Mouse (Mus musculus) CH12.LX (cell line): ENCODE measurements around the gene Gm8232. TPM values are rescaled to one million over a fixed set of nuclear protein-coding genes. Genes with fewer than 3 reads are reported as not detected.
A peak's percentile ranks its signal among the peaks of the same experiment; 100 is the strongest.
"Not testable (repeated sequence)": the region's sequence is repeated elsewhere in the genome, so short reads cannot be mapped to it uniquely, and the experiment has no call there.

Experiments used
- DNase-seq: peaks from one replicate; pipeline ENCODE4 v3.0.0-alpha.2; 2013; ENCODE audit errors: extremely low read depth
- H3K27ac ChIP-seq: 2 replicates; pipeline ENCODE4 v1.5.1; 2012; ENCODE audit warnings: low read depth, mild to moderate bottlenecking, control low read depth, moderate library complexity; ENCODE audit not compliant: insufficient read depth
- H3K27me3 ChIP-seq: replicated peaks from 2 replicates; pipeline ENCODE3; 2012; ENCODE audit warnings: inconsistent platforms
- H3K36me3 ChIP-seq, 2 experiments: replicated peaks in 1 of 2; 2 replicates each; pipeline versions ENCODE3 to v1.6.1; 2012; ENCODE audit warnings: inconsistent platforms in 1 of 2, low read length in 1 of 2, mild to moderate bottlenecking in 1 of 2, mixed read lengths in 1 of 2, moderate library complexity in 1 of 2; ENCODE audit not compliant: control insufficient read depth in 1 of 2, insufficient read depth in 1 of 2
- H3K4me1 ChIP-seq, 2 experiments: 2 replicates each; pipeline ENCODE4 v1.6.1; 2012; ENCODE audit warnings: inconsistent platforms in 1 of 2, moderate library complexity in 1 of 2; ENCODE audit not compliant: insufficient read depth in 2 of 2, control insufficient read depth in 1 of 2
- H3K4me2 ChIP-seq: 2 replicates; pipeline ENCODE4 v1.6.1; 2012; ENCODE audit warnings: low read depth, mild to moderate bottlenecking, control low read depth; ENCODE audit not compliant: poor library complexity, insufficient read depth, severe bottlenecking
- H3K4me3 ChIP-seq, 3 experiments: fragments of 150-350 bp in 1 of 3; sonication (generic) in 1 of 3; replicated peaks in 1 of 3; 2 replicates each; pipeline versions ENCODE3 to v1.5.1; 2011 to 2012; ENCODE audit warnings: low read depth in 2 of 3, low read length in 2 of 3, mild to moderate bottlenecking in 2 of 3, moderate library complexity in 2 of 3, control low read depth in 1 of 3, improper control_type of control experiment in 1 of 3, inconsistent platforms in 1 of 3, mixed read lengths in 1 of 3; ENCODE audit not compliant: poor library complexity in 1 of 3
- H3K79me2 ChIP-seq: replicated peaks from 2 replicates; pipeline ENCODE4 v1.6.1; 2012; ENCODE audit warnings: mild to moderate bottlenecking, moderate library complexity; ENCODE audit not compliant: control insufficient read depth, poor library complexity, insufficient read depth, severe bottlenecking; ENCODE audit errors: extremely low read depth
- H3K9ac ChIP-seq: 2 replicates; pipeline ENCODE4 v1.6.1; 2012; ENCODE audit warnings: low read depth, mild to moderate bottlenecking, control low read depth, moderate library complexity; ENCODE audit not compliant: insufficient read depth
- H3K9me3 ChIP-seq: replicated peaks from 2 replicates; pipeline ENCODE3; 2012; ENCODE audit warnings: low read length, inconsistent platforms, mixed read lengths
- ELF1 ChIP-seq: IDR thresholded peaks from 2 replicates; pipeline ENCODE4 v1.6.1; 2014; ENCODE audit warnings: low read depth, mild to moderate bottlenecking, inconsistent platforms, low read length, improper control_type of control experiment
- HCFC1 ChIP-seq: IDR thresholded peaks from 2 replicates; pipeline ENCODE4 v1.6.1; 2012; ENCODE audit warnings: low read depth, mild to moderate bottlenecking, inconsistent platforms, low read length, improper control_type of control experiment
- POLR2A ChIP-seq: IDR thresholded peaks from 2 replicates; pipeline ENCODE4 v1.6.1; 2011; ENCODE audit warnings: low read depth, mild to moderate bottlenecking, improper control_type of control experiment, low read length
- dilution Hi-C: fragments of 300-500 bp; cut with MboI; formaldehyde crosslinking; loops from 2 replicates; pipeline ENCODE4 v1.14.3; 2020; ENCODE audit warnings: low sequenced_read_pairs; ENCODE audit not compliant: extremely low pct_unique_long_range_greater_than_20kb, extremely low pct_ligation_motif_present
- in situ Hi-C: fragments of 300-500 bp; cut with MboI; formaldehyde crosslinking; loops from 3 replicates; pipeline ENCODE4 v1.14.3; 2019; ENCODE audit warnings: low sequenced_read_pairs, low pct_ligation_motif_present, low pct_unique_long_range_greater_than_20kb, mixed read lengths
- polyA plus RNA-seq: library from polyadenylated mRNA; unstranded; fragments of >175 nt; gene quantifications from 2 replicates; pipeline ENCODE4 v1.2.1, GENCODE M21; 2012; ENCODE audit warnings: low read depth; ENCODE audit not compliant: insufficient read length
- total RNA-seq, 2 experiments: library from RNA; depleted of rRNA; stranded (reverse); fragments of 300-350 nt in 1 of 2; fragments of >200 nt in 1 of 2; gene quantifications; 2 replicates each; pipeline ENCODE4 v1.2.3; 2012 to 2014

Gm8232 gene
- not detected in 2 replicates for total RNA-seq (2012; rRNA removed)
- not detected in 2 replicates for total RNA-seq (2014; rRNA removed)
- polyA plus RNA-seq: not detected in 2 replicates

- H3K27ac ChIP-seq, H3K4me3 ChIP-seq, H3K79me2 ChIP-seq, H3K9me3 ChIP-seq, H3K36me3 ChIP-seq, dilution Hi-C loops, H3K9ac ChIP-seq, in situ Hi-C loops, DNase-seq, H3K27me3 ChIP-seq, H3K4me1 ChIP-seq, H3K4me2 ChIP-seq: not testable (repeated sequence)
Observed at GRCm38 (mm10) chr14:44433335-44433734, at the start of gene Gm8232. Gene Gm8232 (plus strand): TSS chr14:44433635.

- H3K27ac ChIP-seq, H3K4me1 ChIP-seq, H3K9me3 ChIP-seq, H3K4me2 ChIP-seq, H3K27me3 ChIP-seq, DNase-seq, H3K36me3 ChIP-seq, H3K79me2 ChIP-seq, in situ Hi-C loops, dilution Hi-C loops: not testable (repeated sequence)
- Histone ChIP-seq H3K9ac (peak overlapping the region; percentile 58; the same call in 1 of the 2 replicates), H3K4me3 (peak overlapping the region in 2 of 3 experiments; percentile 42 to 64)
- TF ChIP-seq HCFC1 (peak; percentile 61), POLR2A (0 out of 2 replicates have a peak, but pooled peaks have one; percentile 29), ELF1 (peak; percentile 63)
Observed at GRCm38 (mm10) chr14:44384233-44384632, 49.2 kb upstream of the Gm8232 start.

GRCm38 (mm10) chr14:44410588-44410987, 22.8 kb upstream of the Gm8232 start, which contains the start of gene Gm3371:
Gene Gm3371 (minus strand): TSS chr14:44410688.
- H3K4me3 ChIP-seq, H3K27ac ChIP-seq, in situ Hi-C loops, DNase-seq, dilution Hi-C loops, H3K27me3 ChIP-seq, H3K4me2 ChIP-seq, H3K9ac ChIP-seq, H3K4me1 ChIP-seq, H3K9me3 ChIP-seq, H3K79me2 ChIP-seq, H3K36me3 ChIP-seq: not testable (repeated sequence)

Other genes starting within 250 kb of the Gm8232 start
- not detected in 2 replicates for gene Gm8212, start 236.0 kb upstream of the Gm8232 start, total RNA-seq (2012; rRNA removed)
- gene Gm8212, start 236.0 kb upstream of the Gm8232 start, total RNA-seq (2014; rRNA removed): not detected in 2 replicates
- not detected in 2 replicates for gene Gm8212, start 236.0 kb upstream of the Gm8232 start, polyA plus RNA-seq
- gene 4930503E14Rik, start 220.4 kb upstream of the Gm8232 start, total RNA-seq (2012; rRNA removed): 0.30 and 0.38 TPM in 2 replicates
- 1.5 and 1.7 TPM in 2 replicates for gene 4930503E14Rik, start 220.4 kb upstream of the Gm8232 start, total RNA-seq (2014; rRNA removed)
- 0.54 and 0.67 TPM in 2 replicates for gene 4930503E14Rik, start 220.4 kb upstream of the Gm8232 start, polyA plus RNA-seq
- 0.17 TPM in 1 of 2 replicates, not detected in the other for gene Gm8220, start 148.1 kb upstream of the Gm8232 start, total RNA-seq (2012; rRNA removed)
- gene Gm8220, start 148.1 kb upstream of the Gm8232 start, total RNA-seq (2014; rRNA removed): not detected in 2 replicates
- 0.37 and 0.53 TPM in 2 replicates for gene Gm8220, start 148.1 kb upstream of the Gm8232 start, polyA plus RNA-seq
- 2.1 and 2.8 TPM in 2 replicates for gene Gm5930, start 95.1 kb upstream of the Gm8232 start, total RNA-seq (2012; rRNA removed)
- gene Gm5930, start 95.1 kb upstream of the Gm8232 start, total RNA-seq (2014; rRNA removed): 3.1 and 3.6 TPM in 2 replicates
- 1.3 TPM in 2 replicates for gene Gm5930, start 95.1 kb upstream of the Gm8232 start, polyA plus RNA-seq
- not detected in 2 replicates for gene Gm8229, start 68.3 kb upstream of the Gm8232 start, total RNA-seq (2012; rRNA removed)
- gene Gm8229, start 68.3 kb upstream of the Gm8232 start, total RNA-seq (2014; rRNA removed): not detected in 2 replicates
- 0.33 TPM in 1 of 2 replicates, not detected in the other for gene Gm8229, start 68.3 kb upstream of the Gm8232 start, polyA plus RNA-seq
- not detected in 2 replicates for gene Gm3371, start 22.9 kb upstream of the Gm8232 start, total RNA-seq (2012; rRNA removed)
- 0.34 TPM in 1 of 2 replicates, not detected in the other for gene Gm3371, start 22.9 kb upstream of the Gm8232 start, total RNA-seq (2014; rRNA removed)
- not detected in 2 replicates for gene Gm3371, start 22.9 kb upstream of the Gm8232 start, polyA plus RNA-seq
- gene BC061237, start 58.8 kb downstream of the Gm8232 start, total RNA-seq (2012; rRNA removed): not detected in 2 replicates
- not detected in 2 replicates for gene BC061237, start 58.8 kb downstream of the Gm8232 start, total RNA-seq (2014; rRNA removed)
- gene BC061237, start 58.8 kb downstream of the Gm8232 start, polyA plus RNA-seq: not detected in 2 replicates
- gene Gm17093, start 84.6 kb downstream of the Gm8232 start, total RNA-seq (2012; rRNA removed): not detected in 2 replicates
- not detected in 2 replicates for gene Gm17093, start 84.6 kb downstream of the Gm8232 start, total RNA-seq (2014; rRNA removed)
- gene Gm17093, start 84.6 kb downstream of the Gm8232 start, polyA plus RNA-seq: not detected in 2 replicates
- not detected in 2 replicates for gene Gm8247, start 149.5 kb downstream of the Gm8232 start, total RNA-seq (2012; rRNA removed)
- gene Gm8247, start 149.5 kb downstream of the Gm8232 start, total RNA-seq (2014; rRNA removed): not detected in 2 replicates
- not detected in 2 replicates for gene Gm8247, start 149.5 kb downstream of the Gm8232 start, polyA plus RNA-seq
- gene Gm5624, start 194.3 kb downstream of the Gm8232 start, total RNA-seq (2012; rRNA removed): 10.6 and 13.4 TPM in 2 replicates
- gene Gm5624, start 194.3 kb downstream of the Gm8232 start, total RNA-seq (2014; rRNA removed): 28.5 and 37.1 TPM in 2 replicates
- 17.6 and 26.3 TPM in 2 replicates for gene Gm5624, start 194.3 kb downstream of the Gm8232 start, polyA plus RNA-seq